Mouse (Mus musculus): ENCODE measurements around the gene Hacd1. TPM values are rescaled to one million over a fixed set of nuclear protein-coding genes. Genes with fewer than 3 reads are reported as not detected.

Gene Hacd1
- polyA plus RNA-seq, 1 experiment from 2014 or later: 97.6 TPM

Other genes with a start within 250 kb of the Hacd1 start
- gene Stam, start 18.0 kb upstream of the Hacd1 start, polyA plus RNA-seq (2014; fragmentation: Nextera tagmentation; extraction: Ambion mirVana): 134 and 162 TPM in 2 replicates
- 0.21 and 0.26 TPM in 2 replicates for gene Tmem236, start 118.4 kb upstream of the Hacd1 start, polyA plus RNA-seq (2014; fragmentation: Nextera tagmentation; extraction: Ambion mirVana)
- gene Mrc1, start 173.3 kb upstream of the Hacd1 start, polyA plus RNA-seq (2014; fragmentation: Nextera tagmentation; extraction: Ambion mirVana): 6.2 and 7.0 TPM in 2 replicates

Measured in hindbrain, embryonic 14.5 days (tissue).